9 mouse cellular contexts compared by ENCODE assay signal in the genomic region with DNA sequence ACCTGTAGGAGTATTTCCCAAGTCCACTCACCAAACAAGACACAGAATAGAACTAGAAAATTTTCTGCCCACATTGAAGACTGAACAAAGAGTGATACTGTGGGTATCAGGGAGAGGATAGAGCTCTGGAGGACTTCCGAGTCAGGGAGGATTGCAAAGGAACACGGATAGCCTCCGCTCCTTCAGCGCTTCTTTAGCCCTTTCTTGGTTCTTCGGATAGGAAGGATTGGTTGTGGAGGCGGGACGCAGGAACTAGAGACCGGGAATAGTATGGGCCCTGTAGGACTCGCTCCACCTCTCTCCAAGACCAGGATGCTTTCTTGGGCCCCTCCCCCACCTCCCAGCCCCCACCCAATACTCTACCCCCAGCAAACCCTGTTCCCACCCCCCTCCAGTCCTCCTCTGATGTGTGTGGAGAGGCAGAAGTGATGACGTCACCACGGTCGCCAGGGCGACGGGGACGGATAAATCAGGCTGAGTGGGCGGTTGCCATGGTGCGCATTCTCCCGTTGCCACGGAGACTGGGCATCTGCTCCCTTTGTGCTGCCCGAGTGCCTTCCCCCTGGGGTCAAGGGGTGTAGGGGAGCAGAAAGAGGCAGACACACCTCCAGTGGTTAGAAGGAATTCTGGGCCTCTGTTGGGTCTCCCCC. TPM values are rescaled to one million over a fixed set of nuclear protein-coding genes. Genes with fewer than 3 reads are reported as not detected.
DNase-seq lines count a peak whose midpoint lies in the region; ATAC-seq lines count a peak whose summit lies in the region.
"Had no signal": no experiment of that assay in that cellular context is flagged by ENCODE, and none has a peak within 500 bp of the region (broad histone marks: within the 10 kb centered on the region; RNA-seq: fewer than 3 reads in every experiment).

No protein-coding gene starts in this region.

- no peak overlapping the region for H3K4me3 ChIP-seq in embryonic facial prominence, embryonic 14.5 days (ENCODE audit: low read depth, low read length)
- no peak overlapping the region for H3K4me3 ChIP-seq in intestine, embryonic 15.5 days (replicated peaks)
- H3K4me3 ChIP-seq in midbrain, embryonic 11.5 days (ENCODE audit: low read depth, low read length), result peak overlapping the region; percentile 8; the same call in 1 of the 2 replicates
- H3K4me3 ChIP-seq in stomach, embryonic 15.5 days (replicated peaks), result no peak overlapping the region
- H3K4me3 ChIP-seq in heart, embryonic 10.5 days, result no peak overlapping the region
- H3K4me3 ChIP-seq: liver, embryonic 15.5 days had no signal

- H3K4me1 ChIP-seq in embryonic facial prominence, embryonic 14.5 days (ENCODE audit: control insufficient read depth, insufficient read depth, low read length), result no peaks in the 10 kb centered on the region
- H3K4me1 ChIP-seq in intestine, embryonic 15.5 days (replicated peaks), result 0 out of 2 replicates have a peak, but pooled peaks cover 4% of the 10 kb centered on the region
- peaks cover 53% of the 10 kb centered on the region for H3K4me1 ChIP-seq in midbrain, embryonic 11.5 days (ENCODE audit: control insufficient read depth, insufficient read depth, low read length)
- 0 out of 2 replicates have a peak, but pooled peaks cover 7% of the 10 kb centered on the region for H3K4me1 ChIP-seq in stomach, embryonic 15.5 days
- H3K4me1 ChIP-seq in heart, embryonic 10.5 days, result peaks cover 53% of the 10 kb centered on the region
- H3K4me1 ChIP-seq: liver, embryonic 15.5 days had no signal

- peaks cover 9% of the 10 kb centered on the region; the same call in 1 of the 2 replicates for H3K27me3 ChIP-seq in embryonic facial prominence, embryonic 14.5 days (replicated peaks; ENCODE audit: control insufficient read depth, insufficient read depth, low read length)
- H3K27me3 ChIP-seq in intestine, embryonic 15.5 days (replicated peaks), result no peaks in the 10 kb centered on the region
- no peaks in the 10 kb centered on the region for H3K27me3 ChIP-seq in midbrain, embryonic 11.5 days (ENCODE audit: control insufficient read depth, insufficient read depth, low read length)
- peaks cover 6% of the 10 kb centered on the region; the same call in 1 of the 2 replicates for H3K27me3 ChIP-seq in stomach, embryonic 15.5 days (replicated peaks)
- H3K27me3 ChIP-seq in heart, embryonic 10.5 days (ENCODE audit: insufficient read depth, poor library complexity, severe bottlenecking), result peaks cover 38% of the 10 kb centered on the region

- H3K36me3 ChIP-seq in embryonic facial prominence, embryonic 14.5 days (ENCODE audit: control insufficient read depth, insufficient read depth, low read length), result no peaks in the 10 kb centered on the region
- H3K36me3 ChIP-seq in intestine, embryonic 15.5 days, result no peaks in the 10 kb centered on the region
- H3K36me3 ChIP-seq in midbrain, embryonic 11.5 days (ENCODE audit: control insufficient read depth, insufficient read depth, low read length), result peaks cover 4% of the 10 kb centered on the region; the same call in 1 of the 2 replicates
- H3K36me3 ChIP-seq in stomach, embryonic 15.5 days, result no peaks in the 10 kb centered on the region
- H3K36me3 ChIP-seq in heart, embryonic 10.5 days, result no peaks in the 10 kb centered on the region
- H3K36me3 ChIP-seq: liver, embryonic 15.5 days had no signal

- H3K9me3 ChIP-seq in embryonic facial prominence, embryonic 14.5 days (ENCODE audit: control insufficient read depth, low read length), result no peaks in the 10 kb centered on the region
- H3K9me3 ChIP-seq in intestine, embryonic 15.5 days, result no peaks in the 10 kb centered on the region
- H3K9me3 ChIP-seq in midbrain, embryonic 11.5 days (ENCODE audit: control insufficient read depth, low read length), result no peaks in the 10 kb centered on the region
- H3K9me3 ChIP-seq in stomach, embryonic 15.5 days, result no peaks in the 10 kb centered on the region
- H3K9me3 ChIP-seq in heart, embryonic 10.5 days, result no peaks in the 10 kb centered on the region
- H3K9me3 ChIP-seq: liver, embryonic 15.5 days had no signal

- no peak overlapping the region for H3K9ac ChIP-seq in embryonic facial prominence, embryonic 14.5 days (ENCODE audit: low read depth, low read length)
- H3K9ac ChIP-seq in intestine, embryonic 15.5 days, result no peak overlapping the region
- H3K9ac ChIP-seq in midbrain, embryonic 11.5 days (ENCODE audit: low read length), result peak overlapping the region; percentile 44
- H3K9ac ChIP-seq in stomach, embryonic 15.5 days, result no peak overlapping the region
- H3K9ac ChIP-seq: liver, embryonic 15.5 days had no signal

- H3K4me2 ChIP-seq in embryonic facial prominence, embryonic 14.5 days (ENCODE audit: low read depth, low read length), result no peak overlapping the region
- H3K4me2 ChIP-seq in intestine, embryonic 15.5 days (replicated peaks), result no peak overlapping the region
- peak overlapping the region; percentile 44 for H3K4me2 ChIP-seq in midbrain, embryonic 11.5 days
- H3K4me2 ChIP-seq in stomach, embryonic 15.5 days, result no peak overlapping the region
- H3K4me2 ChIP-seq: liver, embryonic 15.5 days had no signal

- ATAC-seq in embryonic facial prominence, embryonic 14.5 days (ENCODE audit: low read depth), result peak; percentile 82
- peak; percentile 69 for ATAC-seq in intestine, embryonic 15.5 days
- ATAC-seq in midbrain, embryonic 11.5 days (ENCODE audit: low FRiP score), result peak; percentile 95
- 0 out of 2 replicates have a peak, but pooled peaks have one; percentile 27 for ATAC-seq in stomach, embryonic 15.5 days (ENCODE audit: insufficient read depth, low FRiP score, low read depth)

- H3K27ac ChIP-seq in embryonic facial prominence, embryonic 14.5 days (replicated peaks; ENCODE audit: low read depth, low read length), result no peak overlapping the region
- H3K27ac ChIP-seq in intestine, embryonic 15.5 days, result no peak overlapping the region
- peak overlapping the region; percentile 87 for H3K27ac ChIP-seq in midbrain, embryonic 11.5 days (ENCODE audit: low read depth, low read length)
- no peak overlapping the region for H3K27ac ChIP-seq in stomach, embryonic 15.5 days
- no peak overlapping the region for H3K27ac ChIP-seq in heart, embryonic 10.5 days
- H3K27ac ChIP-seq: liver, embryonic 15.5 days had no signal

- peak; percentile 91 for DNase-seq in MN1 (ENCODE audit: low spot score)
- peak; percentile 40 to 49 for DNase-seq in adrenal gland, postnatal 36 days
- DNase-seq in embryonic facial prominence, embryonic 14.5 days (ENCODE audit: low spot score), result peak; percentile 81
- peak; percentile 100 for DNase-seq in midbrain, embryonic 11.5 days (ENCODE audit: low spot score, missing footprints)
- DNase-seq in heart, embryonic 10.5 days (ENCODE audit: low spot score), result no peak
- no peak for DNase-seq in kidney, postnatal 10 days

- 15% methylated on average over 19 of the region's 20 CpGs for WGBS in embryonic facial prominence, embryonic 14.5 days
- 31% methylated on average over 20 of the region's 20 CpGs for WGBS in intestine, embryonic 15.5 days
- 7% methylated on average over 20 of the region's 20 CpGs for WGBS in midbrain, embryonic 11.5 days
- 27% methylated on average over 20 of the region's 20 CpGs for WGBS in stomach, embryonic 15.5 days
- 26% methylated on average over 20 of the region's 20 CpGs for WGBS in heart, embryonic 10.5 days

RNA-seq across cellular contexts. Expression of gene Riiad1, which starts 3.8 kb away (rescaled TPM):
- total RNA-seq in adrenal gland, postnatal 36 days (2021), result 1 to 10 TPM; 2.7 to 4.7 TPM
- polyA plus RNA-seq in embryonic facial prominence, embryonic 14.5 days (2014; fragmentation: Nextera tagmentation; extraction: Ambion mirVana), result 5.5 and 17.2 TPM in 2 replicates
- polyA plus RNA-seq in intestine, embryonic 15.5 days (2015; fragmentation: Nextera tagmentation; extraction: Ambion mirVana), result 5.5 and 5.6 TPM in 2 replicates
- 15.3 TPM in 2 replicates for polyA plus RNA-seq in midbrain, embryonic 11.5 days (2014; fragmentation: Nextera tagmentation; extraction: Ambion mirVana)
- polyA plus RNA-seq in stomach, embryonic 15.5 days (2015; fragmentation: Nextera tagmentation; extraction: Ambion mirVana), result 4.6 and 5.3 TPM in 2 replicates
- polyA plus RNA-seq in heart, embryonic 10.5 days (2016; fragmentation: Nextera tagmentation; extraction: Ambion mirVana), result 5.8 and 6.6 TPM in 2 replicates

RNA-seq across cellular contexts. Expression of gene Celf3, which starts 5.8 kb away (rescaled TPM):
- 10 to 100 TPM; 13.6 to 20.4 TPM for total RNA-seq in adrenal gland, postnatal 36 days (2021)
- 8.8 and 9.0 TPM in 2 replicates for polyA plus RNA-seq in embryonic facial prominence, embryonic 14.5 days (2014; fragmentation: Nextera tagmentation; extraction: Ambion mirVana)
- polyA plus RNA-seq in intestine, embryonic 15.5 days (2015; fragmentation: Nextera tagmentation; extraction: Ambion mirVana), result 26.0 and 28.1 TPM in 2 replicates
- polyA plus RNA-seq in midbrain, embryonic 11.5 days (2014; fragmentation: Nextera tagmentation; extraction: Ambion mirVana), result 150 and 154 TPM in 2 replicates
- 23.0 and 25.8 TPM in 2 replicates for polyA plus RNA-seq in stomach, embryonic 15.5 days (2015; fragmentation: Nextera tagmentation; extraction: Ambion mirVana)
- polyA plus RNA-seq in heart, embryonic 10.5 days (2016; fragmentation: Nextera tagmentation; extraction: Ambion mirVana), result 1.1 and 1.2 TPM in 2 replicates

RNA-seq across cellular contexts. Expression of gene Oaz3, which starts 40.2 kb away (rescaled TPM):
- not detected for total RNA-seq in adrenal gland, postnatal 36 days (2021)
- polyA plus RNA-seq in embryonic facial prominence, embryonic 14.5 days (2014; fragmentation: Nextera tagmentation; extraction: Ambion mirVana), result not detected in 2 replicates
- polyA plus RNA-seq in intestine, embryonic 15.5 days (2015; fragmentation: Nextera tagmentation; extraction: Ambion mirVana), result 0.36 and 0.48 TPM in 2 replicates
- 0.12 TPM in 1 of 2 replicates, not detected in the other for polyA plus RNA-seq in midbrain, embryonic 11.5 days (2014; fragmentation: Nextera tagmentation; extraction: Ambion mirVana)
- polyA plus RNA-seq in stomach, embryonic 15.5 days (2015; fragmentation: Nextera tagmentation; extraction: Ambion mirVana), result 0.79 and 1.5 TPM in 2 replicates
- polyA plus RNA-seq in heart, embryonic 10.5 days (2016; fragmentation: Nextera tagmentation; extraction: Ambion mirVana), result 0.30 and 0.31 TPM in 2 replicates

RNA-seq across cellular contexts. Expression of gene Mrpl9, which starts 40.8 kb away (rescaled TPM):
- 10 to 100 TPM; 73.2 to 80.4 TPM for total RNA-seq in adrenal gland, postnatal 36 days (2021)
- 52.4 and 59.4 TPM in 2 replicates for polyA plus RNA-seq in embryonic facial prominence, embryonic 14.5 days (2014; fragmentation: Nextera tagmentation; extraction: Ambion mirVana)
- polyA plus RNA-seq in intestine, embryonic 15.5 days (2015; fragmentation: Nextera tagmentation; extraction: Ambion mirVana), result 69.3 TPM in 2 replicates
- 71.1 and 73.3 TPM in 2 replicates for polyA plus RNA-seq in midbrain, embryonic 11.5 days (2014; fragmentation: Nextera tagmentation; extraction: Ambion mirVana)
- 66.3 and 68.6 TPM in 2 replicates for polyA plus RNA-seq in stomach, embryonic 15.5 days (2015; fragmentation: Nextera tagmentation; extraction: Ambion mirVana)
- polyA plus RNA-seq in heart, embryonic 10.5 days (2016; fragmentation: Nextera tagmentation; extraction: Ambion mirVana), result 64.6 and 67.1 TPM in 2 replicates

Comparison
In these comparisons a context has a peak if more than half of its experiments do, and no peak if none do; other contexts are left out.
1. DNase-seq: peak in MN1 (single experiment), adrenal gland, postnatal 36 days (2 of 2), embryonic facial prominence, embryonic 14.5 days (single experiment) and midbrain, embryonic 11.5 days (single experiment); none in heart, embryonic 10.5 days (single experiment) and kidney, postnatal 10 days (single experiment).
2. ATAC-seq: peak in every context shown above with its lines; median percentile 95 in midbrain, embryonic 11.5 days; 82 in embryonic facial prominence, embryonic 14.5 days; 69 in intestine, embryonic 15.5 days; 27 in stomach, embryonic 15.5 days.